Mouse (Mus musculus): ENCODE data around the gene Gm8374.
A peak's percentile ranks its signal among the peaks of the same experiment; 100 is the strongest.
"Not testable (repeated sequence)": the region's sequence is repeated elsewhere in the genome, so short reads cannot be mapped to it uniquely, and the experiment has no call there.

Gm8374 gene

DNA sequence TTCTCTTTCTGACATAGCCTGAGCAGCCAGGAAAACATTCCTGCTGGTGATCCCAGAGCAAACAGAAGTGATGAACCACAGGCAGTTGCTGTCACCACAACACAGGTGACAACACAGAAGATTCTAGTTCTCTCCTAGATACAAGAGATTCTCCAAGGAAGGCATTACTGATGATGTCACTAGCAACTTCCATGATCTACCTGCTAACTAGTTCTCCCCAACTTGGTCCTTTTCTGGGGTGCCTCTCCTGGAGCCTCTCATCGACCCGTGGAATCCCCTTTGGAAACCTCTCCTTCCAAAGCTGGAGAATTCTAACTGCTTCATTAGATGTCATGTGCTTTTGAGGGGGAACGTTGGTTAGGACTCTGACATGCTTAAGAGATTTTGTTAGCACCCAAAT lies at the start of gene Gm8374:
Gene Gm8374 (minus strand): TSS at position 101 of the 400 bp plus-strand sequence.
- not testable (repeated sequence) for DNase-seq

DNA sequence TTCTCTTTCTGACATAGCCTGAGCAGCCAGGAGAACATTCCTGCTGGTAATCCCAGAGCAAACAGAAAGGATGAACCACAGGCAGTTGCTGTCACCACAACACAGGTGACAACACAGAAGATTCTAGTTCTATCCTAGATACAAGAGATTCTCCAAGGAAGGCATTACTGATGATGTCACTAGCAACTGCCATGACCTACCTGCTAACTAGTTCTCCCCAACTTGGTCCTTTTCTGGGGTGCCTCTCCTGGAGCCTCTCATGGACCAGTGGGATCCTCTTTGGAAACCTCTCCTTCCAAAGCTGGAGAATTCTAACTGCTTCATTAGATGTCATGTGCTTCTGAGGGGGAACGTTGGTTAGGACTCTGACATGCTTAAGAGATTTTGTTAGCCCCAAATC lies 32.6 kb downstream of the Gm8374 start, which contains the start of gene Gm5797:
Gene Gm5797 (minus strand): TSS at position 101 of the 400 bp plus-strand sequence.
- DNase-seq: not testable (repeated sequence)

DNA sequence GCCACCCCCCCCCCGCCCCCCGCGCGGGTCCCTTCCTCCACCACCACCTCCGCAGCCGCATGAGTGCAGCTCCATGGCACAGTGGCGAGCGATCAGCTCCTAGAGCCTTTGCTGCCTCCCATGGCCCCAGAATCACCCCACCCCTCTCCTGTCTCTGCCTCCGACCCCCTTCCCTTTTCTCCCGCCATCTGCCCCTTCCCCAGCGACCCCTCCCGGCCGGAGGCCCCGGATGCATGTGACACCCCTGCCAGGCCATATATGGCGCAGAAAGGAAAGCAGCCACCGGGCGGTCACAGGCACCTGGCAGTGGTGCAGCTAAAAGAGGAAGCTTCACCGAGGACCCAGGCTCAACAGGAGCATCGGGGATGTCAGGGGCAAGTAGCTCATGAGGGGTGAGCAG lies 49.8 kb downstream of the Gm8374 start:
- peak; percentile 91 for DNase-seq

DNA sequence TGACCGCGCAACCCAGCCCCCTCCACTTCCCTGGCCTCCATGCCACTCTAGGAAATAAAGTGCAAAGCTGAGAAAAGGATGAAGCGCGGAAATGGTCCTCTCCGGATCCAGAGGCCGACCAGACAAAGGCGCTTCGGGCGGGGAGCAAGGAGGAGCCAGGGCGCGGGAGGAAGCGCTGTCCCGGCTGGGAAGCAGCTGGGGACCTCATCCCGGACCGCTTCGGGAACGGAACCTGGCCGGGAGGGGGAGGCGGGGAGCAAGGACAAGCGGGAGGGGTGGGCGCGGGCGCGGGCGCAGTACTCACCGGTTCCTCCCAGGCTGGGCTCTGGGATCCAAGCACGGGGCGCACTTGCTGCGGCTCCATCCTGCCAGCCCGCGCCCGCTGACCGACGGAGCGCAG lies 50.3 kb downstream of the Gm8374 start, which contains the start of gene Gm3739:
Gene Gm3739 (minus strand): TSS at position 389 of the 400 bp plus-strand sequence.
- DNase-seq: peak; percentile 96
